Mouse (Mus musculus) MEL (cell line): ENCODE measurements at regions not wholly inside any gene's neighbourhood (a gene's known extent, or its start where the extent isn't known, plus 50 kb on each side); places are given as distances from the start of the nearest gene placed in this dataset.

Experiments used
- DNase-seq: peaks from one replicate; pipeline ENCODE4 v3.0.0; 2011; ENCODE audit warnings: low read depth, low spot score
- H3K27ac ChIP-seq: 2 replicates; pipeline ENCODE4 v1.5.1; 2012; ENCODE audit warnings: low read depth, mild to moderate bottlenecking, control low read depth, low read length, moderate library complexity; ENCODE audit not compliant: control insufficient read depth
- H3K27me3 ChIP-seq, 2 experiments: fragments of 150-350 bp in 1 of 2; sonication (generic) in 1 of 2; 2 replicates each; pipeline ENCODE4 v1.6.1; 2012; ENCODE audit warnings: low read length in 2 of 2, mild to moderate bottlenecking in 2 of 2, improper control_type of control experiment in 1 of 2, moderate library complexity in 1 of 2; ENCODE audit not compliant: insufficient read depth in 2 of 2, control insufficient read depth in 1 of 2
- H3K36me3 ChIP-seq, 2 experiments: 2 replicates each; pipeline ENCODE4 v1.6.1; 2012 to 2014; ENCODE audit warnings: low read length in 2 of 2, improper control_type of control experiment in 1 of 2, inconsistent platforms in 1 of 2, mild to moderate bottlenecking in 1 of 2; ENCODE audit not compliant: insufficient read depth in 2 of 2, control insufficient read depth in 1 of 2
- H3K4me1 ChIP-seq, 2 experiments: fragments of 150-350 bp in 1 of 2; sonication (generic) in 1 of 2; 2 replicates each; pipeline ENCODE4 v1.6.1; 2012; ENCODE audit warnings: low read length in 2 of 2, improper control_type of control experiment in 1 of 2, mild to moderate bottlenecking in 1 of 2; ENCODE audit not compliant: insufficient read depth in 2 of 2, control insufficient read depth in 1 of 2
- H3K4me3 ChIP-seq, 2 experiments: fragments of 150-350 bp in 1 of 2; sonication (generic) in 1 of 2; 2 replicates each; pipeline ENCODE4 v1.5.1; 2012; ENCODE audit warnings: low read depth in 2 of 2, low read length in 2 of 2, mild to moderate bottlenecking in 2 of 2, moderate library complexity in 2 of 2, control low read depth in 1 of 2, improper control_type of control experiment in 1 of 2; ENCODE audit not compliant: control insufficient read depth in 1 of 2, insufficient read depth in 1 of 2
- H3K79me2 ChIP-seq: 2 replicates; pipeline ENCODE4 v1.6.1; 2012; ENCODE audit warnings: mild to moderate bottlenecking, low read length, moderate library complexity; ENCODE audit not compliant: control insufficient read depth, poor library complexity, insufficient read depth
- H3K9ac ChIP-seq: 2 replicates; pipeline ENCODE4 v1.6.1; 2012; ENCODE audit warnings: low read depth, mild to moderate bottlenecking, control low read depth, low read length, moderate library complexity; ENCODE audit not compliant: control insufficient read depth, poor library complexity, severe bottlenecking
- H3K9me3 ChIP-seq: fragments of 150-350 bp; sonication (generic); replicated peaks from 2 replicates; pipeline ENCODE4 v1.6.1; 2012; ENCODE audit warnings: mild to moderate bottlenecking, low read length, improper control_type of control experiment, moderate library complexity; ENCODE audit not compliant: insufficient read depth
- CHD1 ChIP-seq: IDR thresholded peaks from 2 replicates; pipeline ENCODE4 v1.6.1; 2012; ENCODE audit warnings: low read depth, mild to moderate bottlenecking, inconsistent platforms, low read length, improper control_type of control experiment
- CHD2 ChIP-seq: IDR thresholded peaks from 2 replicates; pipeline ENCODE4 v1.6.1; 2011; ENCODE audit warnings: low read length, improper control_type of control experiment
- CTCF ChIP-seq, 3 experiments: IDR thresholded peaks in 2 of 3; conservative IDR thresholded peaks in 1 of 3; 2 replicates each; pipeline ENCODE4 v1.5.1; 2011 to 2012; ENCODE audit warnings: low read length in 3 of 3, low read depth in 2 of 3, mild to moderate bottlenecking in 2 of 3, improper control_type of control experiment in 1 of 3, inconsistent platforms in 1 of 3, mixed read lengths in 1 of 3, moderate library complexity in 1 of 3; ENCODE audit not compliant: control insufficient read depth in 1 of 3, insufficient read depth in 1 of 3, poor library complexity in 1 of 3, severe bottlenecking in 1 of 3
- E2F4 ChIP-seq: IDR thresholded peaks from 2 replicates; pipeline ENCODE4 v1.6.1; 2011; ENCODE audit warnings: low read depth, low read length, improper control_type of control experiment, borderline replicate concordance
- GATA1 ChIP-seq: IDR thresholded peaks from 2 replicates; pipeline ENCODE4 v1.6.1; 2011; ENCODE audit warnings: low read depth, low read length, improper control_type of control experiment
- KAT2A ChIP-seq: conservative IDR thresholded peaks from 2 replicates; pipeline ENCODE4 v1.6.1; 2012; ENCODE audit warnings: low read depth, low read length, improper control_type of control experiment, inconsistent platforms
- MAX ChIP-seq: IDR thresholded peaks from 2 replicates; pipeline ENCODE4 v1.6.1; 2011; ENCODE audit warnings: low read length, improper control_type of control experiment
- MAZ ChIP-seq: IDR thresholded peaks from 2 replicates; pipeline ENCODE4 v1.6.1; 2012; ENCODE audit warnings: low read depth, mild to moderate bottlenecking, inconsistent platforms, low read length, improper control_type of control experiment
- MEF2A ChIP-seq: IDR thresholded peaks from 2 replicates; pipeline ENCODE4 v1.6.1; 2014; ENCODE audit warnings: low read depth, mild to moderate bottlenecking, inconsistent platforms, low read length, improper control_type of control experiment; ENCODE audit not compliant: poor library complexity, insufficient replicate concordance, severe bottlenecking; ENCODE audit errors: extremely low read depth
- MYB ChIP-seq: IDR thresholded peaks from 2 replicates; pipeline ENCODE4 v1.6.1; 2011; ENCODE audit warnings: mild to moderate bottlenecking, low read depth, low read length, improper control_type of control experiment
- MYC ChIP-seq: IDR thresholded peaks from 2 replicates; pipeline ENCODE4 v1.6.1; 2011; ENCODE audit warnings: low read depth, mild to moderate bottlenecking, low read length, improper control_type of control experiment, moderate library complexity
- NELFE ChIP-seq: IDR thresholded peaks from 2 replicates; pipeline ENCODE4 v1.6.1; 2011; ENCODE audit warnings: low read depth, low read length, improper control_type of control experiment
- POLR2A ChIP-seq, 2 experiments: IDR thresholded peaks; 2 replicates each; pipeline ENCODE4 v1.6.1; 2011 to 2012; ENCODE audit warnings: low read length in 2 of 2, mild to moderate bottlenecking in 2 of 2, control low read depth in 1 of 2, improper control_type of control experiment in 1 of 2, low read depth in 1 of 2, moderate library complexity in 1 of 2; ENCODE audit not compliant: control insufficient read depth in 1 of 2, insufficient read depth in 1 of 2, poor library complexity in 1 of 2
- POLR2AphosphoS2 ChIP-seq: IDR thresholded peaks from 2 replicates; pipeline ENCODE4 v1.6.1; 2011; ENCODE audit warnings: low read length, improper control_type of control experiment
- SIN3A ChIP-seq: IDR thresholded peaks from 2 replicates; pipeline ENCODE4 v1.6.1; 2012; ENCODE audit warnings: low read length, improper control_type of control experiment, inconsistent platforms
- SMC3 ChIP-seq: IDR thresholded peaks from 2 replicates; pipeline ENCODE4 v1.6.1; 2011; ENCODE audit warnings: low read depth, low read length, improper control_type of control experiment
- TAL1 ChIP-seq: IDR thresholded peaks from 2 replicates; pipeline ENCODE4 v1.6.1; 2012; ENCODE audit warnings: mild to moderate bottlenecking, inconsistent platforms, low read length, moderate library complexity, mixed read lengths
- TBP ChIP-seq: IDR thresholded peaks from 2 replicates; pipeline ENCODE4 v1.8.0; 2011; ENCODE audit warnings: low read depth, low read length, improper control_type of control experiment
- TCF12 ChIP-seq: IDR thresholded peaks from 2 replicates; pipeline ENCODE4 v1.6.1; 2014; ENCODE audit warnings: low read depth, mild to moderate bottlenecking, inconsistent platforms, low read length, improper control_type of control experiment, moderate library complexity
- UBTF ChIP-seq: IDR thresholded peaks from 2 replicates; pipeline ENCODE4 v1.6.1; 2012; ENCODE audit warnings: low read depth, mild to moderate bottlenecking, inconsistent platforms, low read length, improper control_type of control experiment, moderate library complexity, borderline replicate concordance; ENCODE audit not compliant: insufficient read depth
- USF1 ChIP-seq: IDR thresholded peaks from 2 replicates; pipeline ENCODE4 v1.6.1; 2014; ENCODE audit warnings: low read depth, mild to moderate bottlenecking, inconsistent platforms, low read length, improper control_type of control experiment, moderate library complexity
- USF2 ChIP-seq, 2 experiments: IDR thresholded peaks; 2 replicates each; pipeline ENCODE4 v1.6.1; 2011 to 2012; ENCODE audit warnings: improper control_type of control experiment in 2 of 2, low read length in 2 of 2, borderline replicate concordance in 1 of 2, inconsistent platforms in 1 of 2, low read depth in 1 of 2, mild to moderate bottlenecking in 1 of 2; ENCODE audit not compliant: insufficient read depth in 1 of 2
- ZC3H11A ChIP-seq: IDR thresholded peaks from 2 replicates; pipeline ENCODE4 v1.6.1; 2012; ENCODE audit warnings: low read depth, mild to moderate bottlenecking, inconsistent platforms, low read length, improper control_type of control experiment
- ZKSCAN1 ChIP-seq: IDR thresholded peaks from 2 replicates; pipeline ENCODE4 v1.6.1; 2012; ENCODE audit warnings: low read depth, mild to moderate bottlenecking, inconsistent platforms, low read length, improper control_type of control experiment, moderate library complexity
- ZNF384 ChIP-seq: IDR thresholded peaks from 2 replicates; pipeline ENCODE4 v1.6.1; 2012; ENCODE audit warnings: low read depth, mild to moderate bottlenecking, inconsistent platforms, low read length, improper control_type of control experiment

DNA sequence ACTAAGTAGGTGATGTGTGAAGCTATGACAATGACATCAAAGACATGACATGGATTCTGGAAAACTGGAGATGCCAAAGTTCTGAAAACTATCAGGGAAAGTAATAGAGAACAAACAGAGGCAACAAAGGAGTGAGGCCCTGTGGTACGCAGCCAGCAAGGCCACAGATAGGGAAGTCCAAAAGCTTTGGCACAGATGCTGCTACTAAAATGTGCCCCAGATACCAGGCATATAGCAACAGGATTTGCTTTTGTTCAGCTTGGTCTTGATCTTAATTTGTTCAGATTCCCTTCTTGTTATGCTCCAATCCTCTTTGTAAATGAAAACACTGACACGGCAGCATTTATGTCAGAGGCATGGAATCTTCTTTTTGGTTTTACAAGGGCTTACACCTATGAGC, 253.9 kb downstream of the Sis start:
- H3K4me1 ChIP-seq = no peaks in the 10 kb centered on the region
- TF ChIP-seq TAL1 (no peak), CHD1 (no peak)
- no peak for DNase-seq
- H3K36me3 ChIP-seq = no peaks in the 10 kb centered on the region
- no peaks in the 10 kb centered on the region for H3K9me3 ChIP-seq
- no peaks in the 10 kb centered on the region for H3K79me2 ChIP-seq
- no peak overlapping the region for H3K27ac ChIP-seq
- no peak overlapping the region for H3K4me3 ChIP-seq
- H3K9ac ChIP-seq = no peak overlapping the region
- no peaks in the 10 kb centered on the region for H3K27me3 ChIP-seq

DNA sequence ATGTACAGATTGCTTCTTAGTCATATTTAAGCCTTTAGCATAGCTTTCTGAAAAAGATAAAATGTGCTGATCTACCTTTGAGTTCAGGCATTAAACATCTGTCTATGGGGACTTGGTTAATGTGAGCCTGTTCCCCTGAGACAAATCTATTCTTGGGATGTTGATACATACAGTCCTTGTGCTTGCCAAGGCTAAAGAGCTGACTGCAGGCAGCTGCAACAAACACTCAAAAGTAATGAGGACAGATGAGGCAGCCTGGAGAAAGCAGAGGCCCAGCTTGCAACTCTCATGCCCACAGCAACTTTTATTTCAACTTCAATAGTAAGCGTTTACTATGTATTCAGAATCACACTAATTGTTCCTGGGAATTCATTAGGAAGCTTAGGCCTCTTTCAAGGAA, 281.7 kb downstream of the Sis start:
- DNase-seq = no peak
- H3K4me1 ChIP-seq = no peaks in the 10 kb centered on the region
- no peaks in the 10 kb centered on the region for H3K36me3 ChIP-seq
- H3K9me3 ChIP-seq = no peaks in the 10 kb centered on the region
- no peaks in the 10 kb centered on the region for H3K27me3 ChIP-seq
- no peak overlapping the region for H3K4me3 ChIP-seq
- H3K79me2 ChIP-seq = no peaks in the 10 kb centered on the region
- no peak overlapping the region for H3K9ac ChIP-seq
- TF ChIP-seq POLR2AphosphoS2 = no peak
- TF ChIP-seq UBTF = no peak
- no peak for TF ChIP-seq NELFE
- no peak for TF ChIP-seq CTCF (IDR thresholded peaks at IDR 0.05 in 2 of 3, conservative IDR thresholded peaks at IDR 0.05 in 1 of 3; ENCODE audit: control insufficient read depth in 1 of 3, insufficient read depth in 1 of 3, low read depth in 2 of 3, low read length in 3 of 3, poor library complexity in 1 of 3, severe bottlenecking in 1 of 3)
- TF ChIP-seq TAL1 = no peak
- no peak for TF ChIP-seq TCF12
- TF ChIP-seq USF1 = no peak
- no peak for TF ChIP-seq USF2 (IDR thresholded peaks at IDR 0.05; ENCODE audit: borderline replicate concordance in 1 of 2, insufficient read depth in 1 of 2, low read depth in 1 of 2, low read length in 2 of 2)
- no peak for TF ChIP-seq ZC3H11A
- TF ChIP-seq POLR2A (IDR thresholded peaks at IDR 0.05; ENCODE audit: control insufficient read depth in 1 of 2, insufficient read depth in 1 of 2, low read depth in 1 of 2, low read length in 2 of 2, poor library complexity in 1 of 2) = no peak
- TF ChIP-seq CHD2 = no peak
- no peak for TF ChIP-seq MYB
- H3K27ac ChIP-seq = no peak overlapping the region

DNA sequence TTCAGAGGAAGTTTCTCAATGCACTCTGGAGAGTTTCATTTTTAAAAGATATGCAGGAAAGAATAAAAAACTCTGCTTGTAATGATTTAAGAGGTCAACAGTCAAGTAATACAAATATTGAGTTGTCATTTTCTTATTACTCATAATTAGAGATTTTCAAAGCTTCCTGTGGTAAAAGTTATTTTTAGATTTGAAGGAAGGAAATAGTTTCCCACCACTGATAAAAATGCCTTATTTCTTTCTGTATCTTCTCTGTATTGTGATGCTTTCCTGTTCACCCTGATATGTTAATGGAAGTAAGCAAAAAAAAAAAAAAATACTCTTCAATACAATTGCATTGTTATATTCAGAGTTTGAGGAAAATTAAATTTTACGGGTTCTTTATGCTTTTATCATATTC, 308.5 kb downstream of the Sis start:
- H3K4me1 ChIP-seq = no peaks in the 10 kb centered on the region
- H3K27ac ChIP-seq = no peak overlapping the region
- no peaks in the 10 kb centered on the region for H3K27me3 ChIP-seq
- no peaks in the 10 kb centered on the region for H3K36me3 ChIP-seq
- TF ChIP-seq ZNF384 (no peak), SIN3A (no peak), E2F4 (no peak), GATA1 (no peak), ZKSCAN1 (no peak), MYC (no peak), NELFE (no peak), USF2 (IDR thresholded peaks at IDR 0.05; ENCODE audit: borderline replicate concordance in 1 of 2, insufficient read depth in 1 of 2, low read depth in 1 of 2, low read length in 2 of 2) (no peak), TBP (no peak), MAX (no peak), MYB (no peak), MEF2A (no peak), MAZ (no peak), KAT2A (no peak), USF1 (no peak), SMC3 (no peak), TAL1 (no peak), UBTF (no peak), CHD2 (no peak)
- no peak overlapping the region for H3K9ac ChIP-seq
- no peak overlapping the region for H3K4me3 ChIP-seq
- no peaks in the 10 kb centered on the region for H3K79me2 ChIP-seq
- no peak for DNase-seq
- H3K9me3 ChIP-seq = no peaks in the 10 kb centered on the region
